Mouse (Mus musculus) liver, embryonic 14.5 days (tissue): Measurements from ENCODE around the gene Helz.

Experiments used
- CTCF ChIP-seq: IDR thresholded peaks from 2 replicates; pipeline ENCODE4 v1.5.1; 2016; ENCODE audit warnings: antibody characterized with exemption, low read depth, control low read depth
- EP300 ChIP-seq: IDR thresholded peaks from 2 replicates; pipeline ENCODE4 v1.6.1; 2016; ENCODE audit warnings: antibody characterized with exemption, low read depth

GRCm38 (mm10) chr11:107524966-107525365 lies 22.8 kb upstream of the Helz start:
- TF ChIP-seq CTCF = no peak
- no peak for TF ChIP-seq EP300
